Mouse (Mus musculus) heart, embryonic 11.5 days (tissue): Measurements from ENCODE around the gene Defa34. TPM values are rescaled to one million over a fixed set of nuclear protein-coding genes. Genes with fewer than 3 reads are reported as not detected.
"Not testable (repeated sequence)": the region's sequence is repeated elsewhere in the genome, so short reads cannot be mapped to it uniquely, and the experiment has no call there.

Experiments used
- ATAC-seq: fragments of 200-750 bp; cut with Nextera tagmentation; replicated peaks from 2 replicates; pipeline ENCODE4 v1.8.0; 2017; ENCODE audit warnings: moderate library complexity; ENCODE audit not compliant: insufficient number of reproducible peaks, low FRiP score, low TSS enrichment
- H3K27ac ChIP-seq: fragments of 300-500 bp; sonication (generic); 2 replicates; pipeline ENCODE4 v1.5.1; 2014; ENCODE audit warnings: mild to moderate bottlenecking, low read depth, low read length
- H3K27me3 ChIP-seq: fragments of 300-500 bp; sonication (generic); 2 replicates; pipeline ENCODE4 v1.6.1; 2014; ENCODE audit warnings: mild to moderate bottlenecking, low read length, mixed read lengths; ENCODE audit not compliant: control insufficient read depth, insufficient read depth
- H3K36me3 ChIP-seq: fragments of 300-500 bp; sonication (generic); 2 replicates; pipeline ENCODE4 v1.6.1; 2014; ENCODE audit warnings: mild to moderate bottlenecking, low read length, moderate library complexity, mixed read lengths; ENCODE audit not compliant: control insufficient read depth, insufficient read depth
- H3K4me1 ChIP-seq: fragments of 300-500 bp; sonication (generic); 2 replicates; pipeline ENCODE4 v1.6.1; 2014; ENCODE audit warnings: low read length; ENCODE audit not compliant: control insufficient read depth, insufficient read depth
- H3K4me2 ChIP-seq: fragments of 300-500 bp; sonication (generic); 2 replicates; pipeline ENCODE4 v1.6.1; 2014; ENCODE audit warnings: mild to moderate bottlenecking, moderate library complexity
- H3K4me3 ChIP-seq: fragments of 300-500 bp; sonication (generic); 2 replicates; pipeline ENCODE4 v1.5.1; 2014; ENCODE audit warnings: low read depth, low read length
- H3K9ac ChIP-seq: fragments of 300-500 bp; sonication (generic); 2 replicates; pipeline ENCODE4 v1.6.1; 2014; ENCODE audit warnings: mild to moderate bottlenecking, low read depth, low read length, moderate library complexity
- H3K9me3 ChIP-seq: fragments of 300-500 bp; sonication (generic); replicated peaks from 2 replicates; pipeline ENCODE4 v1.6.1; 2016; ENCODE audit warnings: low read length; ENCODE audit not compliant: control insufficient read depth
- WGBS: fragments of 180-500 bp; shearing (Covaris S2); extraction: QIAGEN DNeasy Blood & Tissue Kit; methylation state at CpG from one replicate; pipeline ENCODE4 v1.1.7; 2014; ENCODE audit not compliant: insufficient replicate concordance; 5-methylcytosine and 5-hydroxymethylcytosine counted together
- polyA plus RNA-seq: library from polyadenylated mRNA; unstranded; fragments of >200 nt; fragmentation: Nextera tagmentation; extraction: Ambion mirVana; gene quantifications from 2 replicates; pipeline ENCODE4 v1.2.1, GENCODE M21; 2014

The Defa34 gene
- not detected in 2 replicates for polyA plus RNA-seq

DNA sequence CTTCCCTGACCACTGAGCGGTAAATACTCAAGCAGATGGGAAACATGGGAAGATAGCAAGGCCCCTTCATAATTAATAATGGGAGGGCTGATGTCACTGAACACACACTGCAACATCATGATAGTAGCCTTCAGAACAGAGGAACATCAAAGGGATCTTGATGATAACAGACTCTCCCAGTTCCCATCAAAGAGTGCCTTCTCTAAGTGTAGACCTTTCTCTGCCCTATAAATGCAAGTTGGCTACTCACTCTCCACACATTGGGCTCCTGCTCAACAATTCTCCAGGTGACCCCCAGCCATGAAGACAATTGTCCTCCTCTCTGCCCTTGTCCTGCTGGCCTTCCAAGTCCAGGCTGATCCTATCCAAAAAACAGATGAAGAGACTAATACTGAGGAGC, at the start of gene Defa34:
TSS of gene Defa34 (plus strand) at position 301 of the 400 bp plus-strand sequence.
- not testable (repeated sequence) for H3K4me3 ChIP-seq, ATAC-seq, H3K9ac ChIP-seq, H3K36me3 ChIP-seq, H3K4me1 ChIP-seq, H3K27ac ChIP-seq, H3K27me3 ChIP-seq, H3K4me2 ChIP-seq, H3K9me3 ChIP-seq
- WGBS: no CpG with 5 or more reads among the region's 1 CpGs

- WGBS: no CpG with 5 or more reads among the region's 1 CpGs
- not testable (repeated sequence) for H3K4me2 ChIP-seq, H3K27me3 ChIP-seq, H3K4me1 ChIP-seq, ATAC-seq, H3K9me3 ChIP-seq, H3K36me3 ChIP-seq, H3K27ac ChIP-seq, H3K9ac ChIP-seq, H3K4me3 ChIP-seq
Measured at GRCm38 (mm10) chr8:21617883-21618282, 47.7 kb upstream of the Defa34 start, which contains the start of gene Defa26. TSS of gene Defa26 (plus strand) at chr8:21618183.

DNA sequence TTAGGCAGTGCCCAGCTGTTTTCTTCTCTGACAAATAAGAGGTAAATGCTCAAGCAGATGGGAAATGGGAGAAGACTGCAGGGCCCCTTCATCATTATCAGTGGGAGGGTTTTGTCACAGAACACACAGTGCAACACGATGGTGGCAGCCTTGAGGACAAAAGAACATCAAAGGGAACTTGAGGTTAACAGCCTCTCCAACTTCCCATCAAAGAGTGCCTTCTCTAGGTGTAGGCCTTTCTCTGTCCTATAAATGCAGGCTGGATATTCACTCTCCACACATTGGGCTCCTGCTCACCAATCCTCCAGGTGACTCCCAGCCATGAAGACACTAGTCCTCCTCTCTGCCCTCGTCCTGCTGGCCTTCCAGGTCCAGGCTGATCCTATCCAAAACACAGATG, 10.1 kb upstream of the Defa34 start, which contains the start of gene Defa17:
TSS of gene Defa17 (plus strand) at position 301 of the 400 bp plus-strand sequence.
- H3K27ac ChIP-seq, H3K4me3 ChIP-seq, H3K4me2 ChIP-seq, H3K9ac ChIP-seq, H3K9me3 ChIP-seq, ATAC-seq, H3K27me3 ChIP-seq, H3K36me3 ChIP-seq, H3K4me1 ChIP-seq: not testable (repeated sequence)
- WGBS: no CpG with 5 or more reads among the region's 2 CpGs

DNA sequence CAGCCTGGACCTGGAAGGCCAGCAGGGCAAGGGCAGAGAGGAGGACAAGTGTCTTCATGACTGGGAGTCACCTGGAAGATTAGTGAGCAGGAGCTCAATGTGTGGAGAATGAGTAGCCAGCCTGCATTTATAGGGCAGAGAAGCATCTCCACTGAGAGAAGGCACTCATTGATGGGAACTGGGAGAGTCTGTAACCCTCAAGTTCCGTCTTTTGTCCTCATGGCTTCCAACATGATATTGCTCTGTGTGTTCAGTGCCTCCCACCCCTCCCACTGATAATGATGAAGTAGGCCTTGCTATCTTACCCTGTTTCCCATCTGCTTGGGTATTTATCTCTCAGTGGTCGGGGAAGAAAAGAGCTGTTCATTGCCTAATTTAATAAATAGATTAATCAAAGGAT, 37.9 kb downstream of the Defa34 start, which contains the start of gene AY761184:
TSS of gene AY761184 (minus strand) at position 101 of the 400 bp plus-strand sequence.
- H3K4me3 ChIP-seq, H3K9ac ChIP-seq, H3K27me3 ChIP-seq, ATAC-seq, H3K36me3 ChIP-seq, H3K4me2 ChIP-seq, H3K27ac ChIP-seq, H3K4me1 ChIP-seq, H3K9me3 ChIP-seq: not testable (repeated sequence)
- WGBS: 50% methylated on average over 1 of the region's 2 CpGs

Other genes starting within 250 kb of the Defa34 start
- gene Defa36, start 238.4 kb upstream of the Defa34 start, polyA plus RNA-seq: not detected in 2 replicates
- gene Gm7849, start 209.2 kb upstream of the Defa34 start, polyA plus RNA-seq: not detected in 2 replicates
- not detected in 2 replicates for gene Defa20, start 156.5 kb upstream of the Defa34 start, polyA plus RNA-seq
- not detected in 2 replicates for gene Defa32, start 136.8 kb upstream of the Defa34 start, polyA plus RNA-seq
- not detected in 2 replicates for gene Defa37, start 100.4 kb upstream of the Defa34 start, polyA plus RNA-seq
- gene Defa28, start 82.8 kb upstream of the Defa34 start, polyA plus RNA-seq: not detected in 2 replicates
- gene Gm7861, start 71.3 kb upstream of the Defa34 start, polyA plus RNA-seq: not detected in 2 replicates
- gene Defa26, start 47.6 kb upstream of the Defa34 start, polyA plus RNA-seq: not detected in 2 replicates
- not detected in 2 replicates for gene Defa17, start 10.0 kb upstream of the Defa34 start, polyA plus RNA-seq
- not detected in 2 replicates for gene AY761184, start 37.8 kb downstream of the Defa34 start, polyA plus RNA-seq
- not detected in 2 replicates for gene Defa24, start 68.7 kb downstream of the Defa34 start, polyA plus RNA-seq
- not detected in 2 replicates for gene Defb50, start 157.7 kb downstream of the Defa34 start, polyA plus RNA-seq
- not detected in 2 replicates for gene Defb2, start 174.1 kb downstream of the Defa34 start, polyA plus RNA-seq
- not detected in 2 replicates for gene Defb10, start 193.1 kb downstream of the Defa34 start, polyA plus RNA-seq
- not detected in 2 replicates for gene Defb9, start 219.6 kb downstream of the Defa34 start, polyA plus RNA-seq
- gene Defb11, start 240.6 kb downstream of the Defa34 start, polyA plus RNA-seq: not detected in 2 replicates